Mouse (Mus musculus): ENCODE data around the gene Inmt.

DNA sequence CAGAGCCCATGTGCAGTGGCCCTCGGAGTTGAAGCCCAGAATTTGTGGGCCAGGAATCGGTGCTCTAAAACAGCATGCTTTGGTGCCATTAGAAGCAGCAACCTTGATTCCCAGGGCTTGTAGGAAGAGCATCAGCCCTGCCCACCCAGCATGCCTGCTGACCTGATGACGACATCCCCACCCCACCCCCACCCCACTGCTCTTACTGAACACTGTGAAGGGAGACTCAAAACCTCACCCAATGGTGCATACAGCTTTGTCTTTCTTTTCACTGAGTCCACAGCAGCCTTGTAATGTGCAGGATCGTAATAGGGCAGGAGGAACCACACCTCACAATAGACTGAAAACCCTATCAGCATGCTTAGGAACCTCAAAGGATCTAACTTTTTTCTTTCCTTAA lies 28.7 kb downstream of the Inmt start:
- TF ChIP-seq POLR2A (IDR thresholded peaks at IDR 0.05; ENCODE audit: insufficient read length, low read depth) (no peak), E2F4 (IDR thresholded peaks at IDR 0.05; ENCODE audit: insufficient read depth) (no peak), TCF12 (IDR thresholded peaks at IDR 0.05; ENCODE audit: insufficient read depth, poor library complexity, severe bottlenecking) (no peak), POLR2AphosphoS2 (IDR thresholded peaks at IDR 0.05; ENCODE audit: insufficient read length, low read depth) (no peak), MYOG (IDR thresholded peaks at IDR 0.05; ENCODE audit: control insufficient read depth in 1 of 3, insufficient read depth in 1 of 3, insufficient read length in 2 of 3, low read depth in 2 of 3) (no peak), USF1 (IDR thresholded peaks at IDR 0.05; ENCODE audit: low read depth) (no peak)

Measured in myocyte (in vitro differentiated cells).